Mouse (Mus musculus) MEL (cell line): ENCODE measurements around the gene Lyg2. TPM values are rescaled to one million over a fixed set of nuclear protein-coding genes. Genes with fewer than 3 reads are reported as not detected.

Experiments used
- DNase-seq: peaks from one replicate; pipeline ENCODE4 v3.0.0; 2011; ENCODE audit warnings: low read depth, low spot score
- H3K27ac ChIP-seq: 2 replicates; pipeline ENCODE4 v1.5.1; 2012; ENCODE audit warnings: low read depth, mild to moderate bottlenecking, control low read depth, low read length, moderate library complexity; ENCODE audit not compliant: control insufficient read depth
- H3K27me3 ChIP-seq, 2 experiments: fragments of 150-350 bp in 1 of 2; sonication (generic) in 1 of 2; 2 replicates each; pipeline ENCODE4 v1.6.1; 2012; ENCODE audit warnings: low read length in 2 of 2, mild to moderate bottlenecking in 2 of 2, improper control_type of control experiment in 1 of 2, moderate library complexity in 1 of 2; ENCODE audit not compliant: insufficient read depth in 2 of 2, control insufficient read depth in 1 of 2
- H3K36me3 ChIP-seq, 2 experiments: 2 replicates each; pipeline ENCODE4 v1.6.1; 2012 to 2014; ENCODE audit warnings: low read length in 2 of 2, improper control_type of control experiment in 1 of 2, inconsistent platforms in 1 of 2, mild to moderate bottlenecking in 1 of 2; ENCODE audit not compliant: insufficient read depth in 2 of 2, control insufficient read depth in 1 of 2
- H3K4me1 ChIP-seq, 2 experiments: fragments of 150-350 bp in 1 of 2; sonication (generic) in 1 of 2; 2 replicates each; pipeline ENCODE4 v1.6.1; 2012; ENCODE audit warnings: low read length in 2 of 2, improper control_type of control experiment in 1 of 2, mild to moderate bottlenecking in 1 of 2; ENCODE audit not compliant: insufficient read depth in 2 of 2, control insufficient read depth in 1 of 2
- H3K4me3 ChIP-seq, 2 experiments: fragments of 150-350 bp in 1 of 2; sonication (generic) in 1 of 2; 2 replicates each; pipeline ENCODE4 v1.5.1; 2012; ENCODE audit warnings: low read depth in 2 of 2, low read length in 2 of 2, mild to moderate bottlenecking in 2 of 2, moderate library complexity in 2 of 2, control low read depth in 1 of 2, improper control_type of control experiment in 1 of 2; ENCODE audit not compliant: control insufficient read depth in 1 of 2, insufficient read depth in 1 of 2
- H3K79me2 ChIP-seq: 2 replicates; pipeline ENCODE4 v1.6.1; 2012; ENCODE audit warnings: mild to moderate bottlenecking, low read length, moderate library complexity; ENCODE audit not compliant: control insufficient read depth, poor library complexity, insufficient read depth
- H3K9ac ChIP-seq: 2 replicates; pipeline ENCODE4 v1.6.1; 2012; ENCODE audit warnings: low read depth, mild to moderate bottlenecking, control low read depth, low read length, moderate library complexity; ENCODE audit not compliant: control insufficient read depth, poor library complexity, severe bottlenecking
- H3K9me3 ChIP-seq: fragments of 150-350 bp; sonication (generic); replicated peaks from 2 replicates; pipeline ENCODE4 v1.6.1; 2012; ENCODE audit warnings: mild to moderate bottlenecking, low read length, improper control_type of control experiment, moderate library complexity; ENCODE audit not compliant: insufficient read depth
- BHLHE40 ChIP-seq: IDR thresholded peaks from 2 replicates; pipeline ENCODE4 v1.6.1; 2012; ENCODE audit warnings: low read depth, mild to moderate bottlenecking, inconsistent platforms, low read length, improper control_type of control experiment, borderline replicate concordance
- CHD1 ChIP-seq: IDR thresholded peaks from 2 replicates; pipeline ENCODE4 v1.6.1; 2012; ENCODE audit warnings: low read depth, mild to moderate bottlenecking, inconsistent platforms, low read length, improper control_type of control experiment
- CTCF ChIP-seq, 3 experiments: IDR thresholded peaks in 2 of 3; conservative IDR thresholded peaks in 1 of 3; 2 replicates each; pipeline ENCODE4 v1.5.1; 2011 to 2012; ENCODE audit warnings: low read length in 3 of 3, low read depth in 2 of 3, mild to moderate bottlenecking in 2 of 3, improper control_type of control experiment in 1 of 3, inconsistent platforms in 1 of 3, mixed read lengths in 1 of 3, moderate library complexity in 1 of 3; ENCODE audit not compliant: control insufficient read depth in 1 of 3, insufficient read depth in 1 of 3, poor library complexity in 1 of 3, severe bottlenecking in 1 of 3
- E2F4 ChIP-seq: IDR thresholded peaks from 2 replicates; pipeline ENCODE4 v1.6.1; 2011; ENCODE audit warnings: low read depth, low read length, improper control_type of control experiment, borderline replicate concordance
- ELF1 ChIP-seq: IDR thresholded peaks from 2 replicates; pipeline ENCODE4 v1.6.1; 2014; ENCODE audit warnings: low read depth, mild to moderate bottlenecking, inconsistent platforms, low read length, improper control_type of control experiment, moderate library complexity
- GABPA ChIP-seq: IDR thresholded peaks from 2 replicates; pipeline ENCODE4 v1.6.1; 2012; ENCODE audit warnings: low read depth, mild to moderate bottlenecking, inconsistent platforms, low read length, improper control_type of control experiment, moderate library complexity
- JUND ChIP-seq: IDR thresholded peaks from 2 replicates; pipeline ENCODE4 v1.6.1; 2011; ENCODE audit warnings: low read depth, mild to moderate bottlenecking, improper control_type of control experiment, low read length
- KAT2A ChIP-seq: conservative IDR thresholded peaks from 2 replicates; pipeline ENCODE4 v1.6.1; 2012; ENCODE audit warnings: low read depth, low read length, improper control_type of control experiment, inconsistent platforms
- MAX ChIP-seq: IDR thresholded peaks from 2 replicates; pipeline ENCODE4 v1.6.1; 2011; ENCODE audit warnings: low read length, improper control_type of control experiment
- MAZ ChIP-seq: IDR thresholded peaks from 2 replicates; pipeline ENCODE4 v1.6.1; 2012; ENCODE audit warnings: low read depth, mild to moderate bottlenecking, inconsistent platforms, low read length, improper control_type of control experiment
- MEF2A ChIP-seq: IDR thresholded peaks from 2 replicates; pipeline ENCODE4 v1.6.1; 2014; ENCODE audit warnings: low read depth, mild to moderate bottlenecking, inconsistent platforms, low read length, improper control_type of control experiment; ENCODE audit not compliant: poor library complexity, insufficient replicate concordance, severe bottlenecking; ENCODE audit errors: extremely low read depth
- MXI1 ChIP-seq: IDR thresholded peaks from 2 replicates; pipeline ENCODE4 v1.6.1; 2011; ENCODE audit warnings: mild to moderate bottlenecking, low read depth, low read length, improper control_type of control experiment
- MYB ChIP-seq: IDR thresholded peaks from 2 replicates; pipeline ENCODE4 v1.6.1; 2011; ENCODE audit warnings: mild to moderate bottlenecking, low read depth, low read length, improper control_type of control experiment
- MYC ChIP-seq: IDR thresholded peaks from 2 replicates; pipeline ENCODE4 v1.6.1; 2011; ENCODE audit warnings: low read depth, mild to moderate bottlenecking, low read length, improper control_type of control experiment, moderate library complexity
- NRF1 ChIP-seq: IDR thresholded peaks from 2 replicates; pipeline ENCODE4 v1.6.1; 2014; ENCODE audit warnings: low read depth, mild to moderate bottlenecking, inconsistent platforms, low read length, improper control_type of control experiment, moderate library complexity; ENCODE audit not compliant: poor library complexity, insufficient read depth, severe bottlenecking
- POLR2A ChIP-seq, 2 experiments: IDR thresholded peaks; 2 replicates each; pipeline ENCODE4 v1.6.1; 2011 to 2012; ENCODE audit warnings: low read length in 2 of 2, mild to moderate bottlenecking in 2 of 2, control low read depth in 1 of 2, improper control_type of control experiment in 1 of 2, low read depth in 1 of 2, moderate library complexity in 1 of 2; ENCODE audit not compliant: control insufficient read depth in 1 of 2, insufficient read depth in 1 of 2, poor library complexity in 1 of 2
- POLR2AphosphoS2 ChIP-seq: IDR thresholded peaks from 2 replicates; pipeline ENCODE4 v1.6.1; 2011; ENCODE audit warnings: low read length, improper control_type of control experiment
- POLR2AphosphoS5 ChIP-seq: IDR thresholded peaks from 2 replicates; pipeline ENCODE4 v1.6.1; 2012; ENCODE audit warnings: low read depth, borderline replicate concordance, mild to moderate bottlenecking, inconsistent platforms, low read length, moderate library complexity, mixed read lengths
- SMC3 ChIP-seq: IDR thresholded peaks from 2 replicates; pipeline ENCODE4 v1.6.1; 2011; ENCODE audit warnings: low read depth, low read length, improper control_type of control experiment
- TAL1 ChIP-seq: IDR thresholded peaks from 2 replicates; pipeline ENCODE4 v1.6.1; 2012; ENCODE audit warnings: mild to moderate bottlenecking, inconsistent platforms, low read length, moderate library complexity, mixed read lengths
- TBP ChIP-seq: IDR thresholded peaks from 2 replicates; pipeline ENCODE4 v1.8.0; 2011; ENCODE audit warnings: low read depth, low read length, improper control_type of control experiment
- UBTF ChIP-seq: IDR thresholded peaks from 2 replicates; pipeline ENCODE4 v1.6.1; 2012; ENCODE audit warnings: low read depth, mild to moderate bottlenecking, inconsistent platforms, low read length, improper control_type of control experiment, moderate library complexity, borderline replicate concordance; ENCODE audit not compliant: insufficient read depth
- USF1 ChIP-seq: IDR thresholded peaks from 2 replicates; pipeline ENCODE4 v1.6.1; 2014; ENCODE audit warnings: low read depth, mild to moderate bottlenecking, inconsistent platforms, low read length, improper control_type of control experiment, moderate library complexity
- polyA plus RNA-seq, 2 experiments: library from polyadenylated mRNA; stranded (reverse) in 1 of 2; unstranded in 1 of 2; fragments of >175 nt in 1 of 2; fragments of >200 nt in 1 of 2; gene quantifications; 2 replicates each; pipeline versions ENCODE4 v1.2.1 to v1.2.4; 2012; ENCODE audit warnings: low replicate concordance in 2 of 2, low read depth in 1 of 2; ENCODE audit not compliant: insufficient read length in 2 of 2, insufficient read depth in 1 of 2, missing spikeins in 1 of 2
- total RNA-seq: library from RNA; depleted of rRNA; stranded (reverse); fragments of 300-350 nt; gene quantifications from 2 replicates; pipeline ENCODE4 v1.2.3, GENCODE M21; 2012

Gene Lyg2
- total and polyA plus RNA-seq, 3 experiments: not detected

DNA sequence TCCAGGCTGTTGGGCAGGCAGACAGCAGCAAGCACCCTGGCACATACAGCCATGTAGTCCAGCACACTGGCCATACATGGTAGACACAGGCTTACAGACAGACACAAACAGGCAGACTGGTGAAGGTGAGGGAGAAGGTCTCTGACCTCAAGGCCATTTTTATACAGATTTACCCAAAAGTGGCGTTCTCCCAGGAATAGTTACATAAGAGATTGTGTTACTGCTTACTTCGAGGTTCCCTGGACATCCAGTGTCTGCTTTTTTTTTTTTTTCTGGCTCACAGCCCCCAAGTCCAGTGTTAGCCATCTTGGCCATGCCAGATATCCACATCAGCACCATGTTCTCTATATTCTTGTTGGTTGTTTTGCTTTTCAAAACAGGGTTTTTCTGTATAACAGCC, 42.2 kb upstream of the Lyg2 start:
- Histone ChIP-seq H3K4me1 (no peaks in the 10 kb centered on the region), H3K79me2 (no peaks in the 10 kb centered on the region), H3K36me3 (no peaks in the 10 kb centered on the region)
- TF ChIP-seq POLR2A (IDR thresholded peaks at IDR 0.05; ENCODE audit: control insufficient read depth in 1 of 2, insufficient read depth in 1 of 2, low read depth in 1 of 2, low read length in 2 of 2, poor library complexity in 1 of 2): no peak
- no peak for TF ChIP-seq CHD1
- TF ChIP-seq MAZ: no peak
- no peak for TF ChIP-seq NRF1
- no peak for TF ChIP-seq JUND
- TF ChIP-seq TBP: no peak
- no peak for TF ChIP-seq MEF2A
- no peak for TF ChIP-seq MYB
- TF ChIP-seq MYC: no peak
- TF ChIP-seq MXI1: no peak
- TF ChIP-seq ELF1: no peak
- no peak for TF ChIP-seq UBTF
- TF ChIP-seq BHLHE40: no peak
- TF ChIP-seq CTCF (IDR thresholded peaks at IDR 0.05 in 2 of 3, conservative IDR thresholded peaks at IDR 0.05 in 1 of 3; ENCODE audit: control insufficient read depth in 1 of 3, insufficient read depth in 1 of 3, low read depth in 2 of 3, low read length in 3 of 3, poor library complexity in 1 of 3, severe bottlenecking in 1 of 3): no peak
- no peak for TF ChIP-seq TAL1
- TF ChIP-seq, all 39 proteins: peak for 0
- Histone ChIP-seq H3K9me3 (no peaks in the 10 kb centered on the region), H3K9ac (no peak overlapping the region), H3K4me3 (no peak overlapping the region), H3K27me3 (peaks cover 9 to 15% of the 10 kb centered on the region in 2 experiments), H3K27ac (no peak overlapping the region)
- DNase-seq: no peak

- no peak within 1 kb of the TSS for H3K4me3 ChIP-seq
These were observed 41.4 kb upstream of the Lyg2 start, which contains the start of gene Lyg1 for GRCm38 (mm10) chr1:37957659-37958058. TSS of gene Lyg1 (minus strand) at chr1:37957759.

More at GRCm38 (mm10) chr1:37957659-37958058, 41.4 kb upstream of the Lyg2 start, which contains the start of gene Lyg1:
- TF ChIP-seq KAT2A (no peak), POLR2AphosphoS2 (no peak), USF1 (no peak), CHD1 (no peak), MAX (no peak), E2F4 (no peak), GABPA (no peak), POLR2AphosphoS5 (no peak), SMC3 (no peak)
- Histone ChIP-seq H3K9ac (no peak within 1 kb of the TSS), H3K79me2 (no peaks in the 10 kb centered on the region), H3K27ac (no peak within 1 kb of the TSS), H3K36me3 (no peaks in the 10 kb centered on the region), H3K27me3 (peaks cover 9 to 15% of the 10 kb centered on the region in 2 experiments), H3K4me1 (no peaks in the 10 kb centered on the region), H3K9me3 (no peaks in the 10 kb centered on the region)
- no peak for DNase-seq
